Mouse (Mus musculus) midbrain, embryonic 16.5 days (tissue): ENCODE results near the gene Cradd. TPM values are rescaled to one million over a fixed set of nuclear protein-coding genes. Genes with fewer than 3 reads are reported as not detected.

ENCODE experiments used
- ATAC-seq: fragments of 200-750 bp; cut with Nextera tagmentation; 2 replicates; pipeline ENCODE4 v1.8.0; 2017; ENCODE audit warnings: moderate TSS enrichment
- H3K27ac ChIP-seq: fragments of 300-500 bp; sonication (generic); 2 replicates; pipeline ENCODE4 v1.5.1; 2014; ENCODE audit warnings: mild to moderate bottlenecking, low read length, mixed read lengths
- H3K27me3 ChIP-seq: fragments of 300-500 bp; sonication (generic); 2 replicates; pipeline ENCODE4 v1.6.1; 2014; ENCODE audit warnings: low read depth, low read length, mixed read lengths; ENCODE audit not compliant: control insufficient read depth, insufficient read depth
- H3K36me3 ChIP-seq: fragments of 300-500 bp; sonication (generic); 2 replicates; pipeline ENCODE4 v1.6.1; 2014; ENCODE audit warnings: mild to moderate bottlenecking, low read length, moderate library complexity, mixed read lengths; ENCODE audit not compliant: control insufficient read depth, insufficient read depth
- H3K4me1 ChIP-seq: fragments of 300-500 bp; sonication (generic); 2 replicates; pipeline ENCODE4 v1.6.1; 2014; ENCODE audit warnings: mild to moderate bottlenecking, low read length, mixed read lengths; ENCODE audit not compliant: control insufficient read depth, insufficient read depth
- H3K4me2 ChIP-seq: fragments of 300-500 bp; sonication (generic); 2 replicates; pipeline ENCODE4 v1.6.1; 2014; ENCODE audit warnings: mild to moderate bottlenecking, low read length, mixed read lengths
- H3K4me3 ChIP-seq: fragments of 300-500 bp; sonication (generic); 2 replicates; pipeline ENCODE4 v1.5.1; 2014; ENCODE audit warnings: low read depth, mild to moderate bottlenecking, low read length, moderate library complexity, mixed read lengths
- H3K9ac ChIP-seq: fragments of 300-500 bp; sonication (generic); 2 replicates; pipeline ENCODE4 v1.6.1; 2014; ENCODE audit warnings: low read depth, low read length, mixed read lengths
- H3K9me3 ChIP-seq: fragments of 300-500 bp; sonication (generic); replicated peaks from 2 replicates; pipeline ENCODE4 v1.6.1; 2014; ENCODE audit warnings: mild to moderate bottlenecking, low read length, mixed read lengths; ENCODE audit not compliant: control insufficient read depth, poor library complexity, severe bottlenecking
- WGBS: fragments of 180-500 bp; shearing (Covaris S2); extraction: QIAGEN DNeasy Blood & Tissue Kit; methylation state at CpG from one replicate; pipeline ENCODE4 v1.1.7; 2014; 5-methylcytosine and 5-hydroxymethylcytosine counted together
- polyA plus RNA-seq: library from polyadenylated mRNA; unstranded; fragments of >200 nt; fragmentation: Nextera tagmentation; extraction: Ambion mirVana; gene quantifications from 2 replicates; pipeline ENCODE4 v1.2.1, GENCODE M21; 2015

Gene Cradd
- polyA plus RNA-seq, 1 experiment from 2014 or later = 11.1 TPM

GRCm38 (mm10) chr10:95302211-95303163 is 21.4 kb downstream of the Cradd start:
- 47% methylated on average over 12 of the region's 12 CpGs for WGBS

GRCm38 (mm10) chr10:95300178-95300793 is 23.6 kb downstream of the Cradd start:
- H3K27me3 ChIP-seq = no peaks in the 10 kb centered on the region
- H3K4me2 ChIP-seq = no peak overlapping the region
- WGBS = 96% methylated on average over 8 of the region's 8 CpGs
- no peak for ATAC-seq
- no peak overlapping the region for H3K9ac ChIP-seq
- H3K9me3 ChIP-seq = no peaks in the 10 kb centered on the region
- H3K4me3 ChIP-seq = no peak overlapping the region
- H3K36me3 ChIP-seq = no peaks in the 10 kb centered on the region
- H3K27ac ChIP-seq = no peak overlapping the region
- peaks cover 10% of the 10 kb centered on the region for H3K4me1 ChIP-seq

More at GRCm38 (mm10) chr10:95302211-95303163, 21.4 kb downstream of the Cradd start:
- H3K9me3 ChIP-seq = no peaks in the 10 kb centered on the region
- no peaks in the 10 kb centered on the region for H3K27me3 ChIP-seq
- H3K36me3 ChIP-seq = no peaks in the 10 kb centered on the region
- H3K4me3 ChIP-seq = no peak overlapping the region
- H3K4me2 ChIP-seq = no peak overlapping the region
- H3K27ac ChIP-seq = no peak overlapping the region
- no peak for ATAC-seq
- H3K9ac ChIP-seq = no peak overlapping the region
- H3K4me1 ChIP-seq = peaks cover 11% of the 10 kb centered on the region

GRCm38 (mm10) chr10:95299808-95300133 is 24.2 kb downstream of the Cradd start:
- Histone ChIP-seq H3K27ac (no peak overlapping the region), H3K4me2 (no peak overlapping the region), H3K9ac (no peak overlapping the region), H3K36me3 (no peaks in the 10 kb centered on the region), H3K4me1 (peaks cover 10% of the 10 kb centered on the region), H3K27me3 (no peaks in the 10 kb centered on the region), H3K9me3 (no peaks in the 10 kb centered on the region), H3K4me3 (no peak overlapping the region)
- ATAC-seq = no peak
- WGBS = 88% methylated on average over 7 of the region's 7 CpGs

GRCm38 (mm10) chr10:95299010-95299807 is 24.7 kb downstream of the Cradd start:
- no peak for ATAC-seq
- no peak overlapping the region for H3K27ac ChIP-seq
- 82% methylated on average over 18 of the region's 18 CpGs for WGBS
- no peak overlapping the region for H3K4me2 ChIP-seq
- no peaks in the 10 kb centered on the region for H3K27me3 ChIP-seq
- H3K4me1 ChIP-seq = peaks cover 10% of the 10 kb centered on the region
- H3K9ac ChIP-seq = no peak overlapping the region
- H3K36me3 ChIP-seq = no peaks in the 10 kb centered on the region
- H3K4me3 ChIP-seq = no peak overlapping the region
- no peaks in the 10 kb centered on the region for H3K9me3 ChIP-seq

GRCm38 (mm10) chr10:95298504-95298903 is 25.4 kb downstream of the Cradd start:
- Histone ChIP-seq H3K4me1 (peaks cover 10% of the 10 kb centered on the region), H3K27me3 (no peaks in the 10 kb centered on the region), H3K4me2 (no peak overlapping the region), H3K4me3 (no peak overlapping the region), H3K27ac (no peak overlapping the region), H3K9ac (no peak overlapping the region), H3K9me3 (no peaks in the 10 kb centered on the region), H3K36me3 (no peaks in the 10 kb centered on the region)
- no peak for ATAC-seq
- 88% methylated on average over 6 of the region's 6 CpGs for WGBS

GRCm38 (mm10) chr10:95297690-95298104 is 26.2 kb downstream of the Cradd start:
- Histone ChIP-seq H3K4me2 (no peak overlapping the region), H3K4me1 (peaks cover 10% of the 10 kb centered on the region), H3K36me3 (no peaks in the 10 kb centered on the region), H3K27me3 (no peaks in the 10 kb centered on the region), H3K9me3 (no peaks in the 10 kb centered on the region), H3K4me3 (no peak overlapping the region), H3K9ac (no peak overlapping the region), H3K27ac (no peak overlapping the region)
- 47% methylated on average over 9 of the region's 9 CpGs for WGBS
- no peak for ATAC-seq

- H3K9me3 ChIP-seq = no peaks in the 10 kb centered on the region
- H3K36me3 ChIP-seq = no peaks in the 10 kb centered on the region
- H3K27ac ChIP-seq = no peak overlapping the region
- no peak overlapping the region for H3K4me2 ChIP-seq
- no peak overlapping the region for H3K9ac ChIP-seq
- no peak overlapping the region for H3K4me3 ChIP-seq
- 81% methylated on average over 11 of the region's 11 CpGs for WGBS
- H3K4me1 ChIP-seq = peaks cover 7% of the 10 kb centered on the region
- no peak for ATAC-seq
- H3K27me3 ChIP-seq = no peaks in the 10 kb centered on the region
These were observed 26.9 kb downstream of the Cradd start for GRCm38 (mm10) chr10:95297024-95297423.

- Histone ChIP-seq H3K36me3 (no peaks in the 10 kb centered on the region), H3K27ac (no peak overlapping the region), H3K4me3 (no peak overlapping the region), H3K27me3 (no peaks in the 10 kb centered on the region), H3K4me2 (no peak overlapping the region), H3K4me1 (peaks cover 7% of the 10 kb centered on the region), H3K9me3 (no peaks in the 10 kb centered on the region), H3K9ac (no peak overlapping the region)
- 93% methylated on average over 8 of the region's 8 CpGs for WGBS
- ATAC-seq = no peak
These were observed 30.7 kb downstream of the Cradd start for GRCm38 (mm10) chr10:95293261-95293660.
